Mouse (Mus musculus): ENCODE results near the gene Zfp976.
"Not testable (repeated sequence)": the region's sequence is repeated elsewhere in the genome, so short reads cannot be mapped to it uniquely, and the experiment has no call there.

The Zfp976 gene

DNA sequence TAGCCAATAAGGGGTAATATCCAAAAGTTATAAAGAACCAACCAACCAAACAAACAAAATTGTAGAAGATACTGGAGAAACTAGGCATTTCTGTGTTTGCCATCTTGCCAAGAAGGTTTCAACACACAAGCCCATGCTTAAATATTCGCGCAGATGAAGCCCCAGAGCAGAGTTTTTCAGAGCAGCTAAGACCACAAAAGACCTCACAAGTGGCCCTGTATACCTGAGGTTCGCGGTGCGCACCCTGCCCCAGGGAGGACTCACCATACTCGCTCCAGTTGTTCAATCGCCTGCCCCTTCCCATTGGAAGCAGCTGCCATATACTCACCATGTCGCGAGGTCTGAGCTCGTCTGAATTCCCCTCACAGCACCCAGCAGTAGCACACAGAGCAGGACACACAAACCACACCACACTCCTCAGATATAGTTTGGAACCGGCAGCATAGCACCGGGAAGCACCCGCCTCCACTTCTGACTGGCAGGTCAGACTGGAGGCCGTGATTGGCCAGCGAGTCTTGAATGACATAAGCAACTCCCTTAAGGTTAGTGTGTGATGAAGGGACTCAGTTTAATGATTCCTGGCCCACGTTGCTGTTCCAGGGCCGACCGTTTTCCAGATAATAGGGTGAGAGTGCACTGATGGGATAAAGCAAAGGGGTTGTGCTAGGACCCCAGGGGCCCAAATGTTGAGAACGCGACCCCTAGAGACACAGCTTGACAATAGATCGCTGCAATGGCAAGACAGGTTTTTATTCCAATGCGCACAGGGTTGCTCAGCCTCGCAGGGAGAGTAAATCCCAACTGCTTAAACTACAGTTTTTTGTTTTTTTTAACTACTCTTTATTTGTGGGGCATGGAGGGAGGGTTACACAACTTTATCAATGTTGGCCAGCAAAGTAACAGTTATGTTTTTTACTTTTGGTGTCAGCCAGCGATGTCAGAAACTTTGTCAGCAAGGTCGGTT is at the start of gene Zfp976:
Gene Zfp976 (minus strand): TSS at position 437 of the 964 bp plus-strand sequence.
- peak; percentile 70 for DNase-seq

DNA sequence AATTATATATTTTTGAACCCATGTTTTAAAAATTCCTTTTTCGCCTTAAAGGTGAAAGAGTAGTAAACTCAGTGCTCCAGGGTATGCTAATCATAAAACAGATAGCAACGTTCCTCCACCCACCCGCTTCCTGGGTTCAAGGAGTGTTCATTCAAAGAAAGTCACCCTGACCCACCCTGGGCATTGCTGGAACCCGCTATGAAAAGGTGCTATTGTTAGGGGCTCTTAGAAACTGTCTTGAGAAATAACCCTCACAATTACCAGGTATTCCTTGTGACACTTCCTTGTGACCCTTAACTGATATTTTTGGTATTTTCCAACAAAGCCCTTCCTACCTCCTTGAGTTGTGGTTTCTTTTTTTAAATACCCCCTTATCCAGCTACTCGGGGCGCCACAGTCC is 37.7 kb upstream of the Zfp976 start:
- not testable (repeated sequence) for DNase-seq

DNA sequence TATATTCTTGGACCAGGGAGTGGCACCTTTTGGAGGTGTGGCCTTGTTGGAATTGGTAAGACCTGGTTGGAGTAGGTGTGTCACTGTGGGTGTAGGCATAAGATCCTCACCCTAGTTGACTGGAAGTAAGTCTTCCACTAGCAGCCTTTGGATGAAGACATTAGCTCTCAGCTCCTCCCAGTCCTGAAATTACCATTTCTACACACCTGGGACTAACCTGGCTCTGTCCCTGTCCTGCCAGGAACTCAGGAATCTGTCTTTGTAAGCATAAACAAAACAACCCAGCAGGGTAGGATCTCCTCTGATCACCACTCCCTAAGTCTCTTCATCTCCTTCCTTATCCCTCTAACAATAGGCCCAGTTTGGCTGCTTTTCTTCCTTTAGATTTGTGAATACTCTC is 37.3 kb upstream of the Zfp976 start:
- DNase-seq, result not testable (repeated sequence)

DNA sequence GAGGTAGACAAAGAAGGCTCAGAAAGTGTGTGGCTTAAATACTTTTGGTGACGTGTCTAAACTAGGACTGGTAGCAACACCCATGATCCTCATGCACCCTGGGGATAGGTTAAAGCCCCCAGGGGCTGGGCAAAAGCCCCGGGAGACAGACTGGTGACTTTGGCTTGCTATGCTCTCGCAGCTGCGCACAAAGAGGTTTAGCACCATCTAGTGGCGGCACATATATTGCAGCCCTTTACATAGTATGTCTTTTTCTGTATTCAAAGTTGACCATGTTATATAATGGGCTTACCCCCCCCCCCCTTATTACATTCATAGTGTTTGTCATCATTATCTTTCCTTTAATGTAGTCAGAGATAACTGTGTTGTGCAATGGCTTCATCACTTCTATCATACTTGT is 17.8 kb upstream of the Zfp976 start:
- DNase-seq, result not testable (repeated sequence)

DNA sequence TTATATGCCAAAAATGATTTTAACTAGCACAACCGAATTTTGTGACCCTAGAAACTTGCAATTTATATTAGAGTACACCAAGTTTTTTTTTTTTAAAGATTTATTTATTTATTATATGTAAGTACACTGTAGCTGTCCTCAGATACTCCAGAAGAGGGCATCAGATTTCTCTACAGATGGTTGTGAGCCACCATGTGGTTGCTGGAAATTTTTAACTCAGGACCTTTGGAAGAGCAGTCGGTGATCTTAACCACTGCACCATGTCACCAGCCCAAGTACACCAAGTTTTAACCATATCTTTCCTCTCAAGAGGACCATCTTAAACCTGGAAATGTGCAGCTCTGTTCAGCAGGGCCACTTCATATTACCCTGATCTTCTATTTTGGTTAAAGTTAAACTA is 12.8 kb upstream of the Zfp976 start:
- DNase-seq, result not testable (repeated sequence)

DNA sequence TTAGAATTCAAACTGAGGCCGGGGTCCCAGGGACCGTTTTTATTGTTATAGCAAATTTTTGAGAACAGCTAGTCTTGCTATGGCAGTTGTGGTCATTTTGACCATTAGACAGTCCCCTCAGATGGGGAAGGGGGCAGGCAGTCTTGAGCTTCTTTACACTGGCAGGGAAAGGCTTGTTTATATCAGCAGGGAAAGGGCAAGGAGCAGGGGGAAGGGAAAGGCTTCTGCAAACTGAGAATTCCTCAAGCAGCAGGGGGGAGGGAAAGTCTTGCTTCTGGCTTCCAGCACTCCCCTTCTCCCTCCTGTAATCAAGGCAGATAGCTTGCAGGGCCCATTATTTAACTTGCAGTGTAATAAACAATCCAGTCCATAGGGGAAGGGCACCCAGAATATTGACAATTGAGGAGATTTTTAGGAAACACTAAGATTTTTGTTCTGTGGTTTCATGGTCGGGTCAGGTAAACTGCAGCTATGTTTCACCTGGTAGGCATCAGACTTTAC is 782 bp upstream of the Zfp976 start:
- not testable (repeated sequence) for DNase-seq

DNA sequence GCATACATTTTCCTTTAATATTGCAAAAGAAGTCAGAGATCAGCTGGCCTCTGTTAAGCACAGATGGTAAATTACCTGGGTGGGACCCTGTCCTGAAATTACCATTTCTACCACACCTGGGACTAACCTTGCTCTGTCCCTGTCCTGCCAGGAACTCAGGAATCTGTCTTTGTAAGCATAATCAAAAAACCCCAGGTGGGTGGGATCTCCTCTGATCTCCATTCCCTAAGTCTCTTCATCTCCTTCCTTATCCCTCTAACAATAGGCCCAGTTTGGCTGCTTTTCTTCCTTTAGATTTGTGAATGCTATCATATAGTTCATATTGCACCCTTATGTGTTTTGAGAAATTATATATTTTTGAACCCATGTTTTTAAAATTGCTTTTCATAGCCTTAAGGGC is 11.4 kb downstream of the Zfp976 start:
- DNase-seq, result not testable (repeated sequence)

DNA sequence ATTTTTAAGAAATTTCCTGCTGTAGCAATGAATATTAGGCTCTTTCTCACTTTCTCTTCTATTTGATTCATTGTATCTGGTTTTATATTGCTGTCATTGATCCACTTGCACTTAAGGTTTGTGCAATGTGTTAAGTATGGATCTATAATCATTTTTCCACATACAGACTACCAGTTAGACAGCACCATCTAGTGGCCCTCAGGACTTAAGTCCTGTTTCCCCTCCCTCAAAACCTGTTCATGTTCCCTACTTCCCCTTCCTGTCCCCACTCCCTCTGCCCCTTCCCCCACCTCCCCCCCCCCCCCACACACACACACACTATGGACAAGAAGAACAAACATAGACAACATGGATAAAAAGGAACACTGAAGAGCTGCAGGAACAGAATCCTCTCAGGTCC is 46.7 kb downstream of the Zfp976 start:
- DNase-seq, result not testable (repeated sequence)

DNA sequence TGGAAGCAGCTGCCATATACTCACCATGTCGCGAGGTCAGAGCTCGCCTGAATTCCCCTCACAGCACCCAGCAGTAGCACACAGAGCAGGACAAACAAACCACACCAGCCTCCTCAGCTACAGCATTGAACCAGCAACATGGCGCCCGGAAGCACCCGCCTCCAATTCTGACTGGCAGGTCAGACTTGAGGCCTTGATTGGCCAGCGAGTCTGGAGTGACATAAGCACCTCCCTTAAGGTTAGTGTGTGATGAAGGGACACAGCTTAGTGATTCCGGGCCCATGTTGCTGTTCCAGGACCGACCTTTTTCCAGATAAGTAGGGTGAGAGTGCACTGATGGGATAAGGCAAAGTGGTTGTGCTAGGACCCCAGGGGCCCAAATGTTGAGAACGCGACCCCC is 50.0 kb downstream of the Zfp976 start, which contains the start of gene Zfp977:
Gene Zfp977 (minus strand): TSS at position 135 of the 400 bp plus-strand sequence.
- DNase-seq, result not testable (repeated sequence)

DNA sequence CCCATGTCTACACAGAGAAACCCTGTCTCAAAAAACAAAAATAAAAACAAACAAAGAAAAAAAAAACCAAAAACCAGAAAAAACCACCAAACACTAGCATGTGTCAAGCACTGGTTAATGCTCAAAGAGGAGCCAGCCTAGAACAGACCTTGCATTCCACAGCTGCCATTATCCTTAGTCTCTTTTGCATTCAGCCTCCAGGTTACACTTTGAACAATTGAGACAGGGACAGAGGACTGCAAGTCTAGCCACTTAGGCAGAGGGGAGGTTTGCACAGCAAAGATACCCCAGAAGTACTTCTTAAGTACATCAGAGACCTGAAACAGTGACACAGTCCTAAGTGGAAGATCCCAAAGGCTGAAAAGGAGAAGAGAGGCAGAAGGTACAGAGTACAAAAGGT is 51.1 kb downstream of the Zfp976 start:
- not testable (repeated sequence) for DNase-seq

DNA sequence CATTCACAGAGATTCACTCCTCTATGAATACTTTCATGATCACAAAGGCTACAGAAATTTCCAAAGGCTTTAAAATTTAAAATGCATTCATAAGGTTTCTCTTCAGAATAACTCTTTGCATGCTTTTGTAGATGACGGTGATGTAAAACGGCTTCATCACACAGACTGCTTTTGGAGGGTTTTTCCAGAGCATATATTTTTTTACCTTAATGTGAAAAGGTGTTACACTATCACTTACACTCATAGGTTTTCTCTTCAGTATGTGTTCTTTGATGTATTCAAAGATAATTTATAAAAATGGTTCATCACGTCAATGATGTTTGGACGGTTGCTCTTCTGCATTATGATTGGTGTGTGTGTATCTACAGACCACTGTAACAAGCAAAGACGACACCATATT is 63.9 kb downstream of the Zfp976 start, which contains the start of gene Gm21028:
Gene Gm21028 (minus strand): TSS at position 101 of the 400 bp plus-strand sequence.
- no peak for DNase-seq
